Mouse (Mus musculus): Measurements from ENCODE around the gene Skp1a. TPM values are rescaled to one million over a fixed set of nuclear protein-coding genes. Genes with fewer than 3 reads are reported as not detected.

Skp1a gene
- polyA plus RNA-seq, 1 experiment from 2014 or later, result 966 TPM

GRCm38 (mm10) chr11:52230694-52231093 lies 1.1 kb upstream of the Skp1a start:
- 63% methylated on average over 5 of the region's 5 CpGs for WGBS
- H3K4me3 ChIP-seq, result peak overlapping the region; percentile 99
- H3K27ac ChIP-seq (replicated peaks), result peak overlapping the region; percentile 99

GRCm38 (mm10) chr11:52233043-52233653 lies 1.4 kb downstream of the Skp1a start:
- no peaks in the 10 kb centered on the region for H3K27me3 ChIP-seq (replicated peaks; ENCODE audit: low read depth, poor library complexity, severe bottlenecking)
- no peak for DNase-seq (ENCODE audit: low spot score)
- 33% methylated on average over 3 of the region's 3 CpGs for WGBS

More at GRCm38 (mm10) chr11:52230694-52231093, 1.1 kb upstream of the Skp1a start:
- DNase-seq (ENCODE audit: low spot score), result no peak
- Histone ChIP-seq H3K27me3 (replicated peaks; ENCODE audit: low read depth, poor library complexity, severe bottlenecking) (no peaks in the 10 kb centered on the region), H3K9me3 (no peaks in the 10 kb centered on the region), H3K4me1 (peaks cover 32% of the 10 kb centered on the region), H3K36me3 (replicated peaks) (peaks cover 10% of the 10 kb centered on the region)

GRCm38 (mm10) chr11:52233906-52234305 lies 2.1 kb downstream of the Skp1a start:
- Histone ChIP-seq H3K27me3 (replicated peaks; ENCODE audit: low read depth, poor library complexity, severe bottlenecking) (no peaks in the 10 kb centered on the region), H3K27ac (replicated peaks) (no peak overlapping the region), H3K4me3 (peak overlapping the region; percentile 99), H3K4me1 (peaks cover 26% of the 10 kb centered on the region), H3K9me3 (no peaks in the 10 kb centered on the region), H3K36me3 (replicated peaks) (peaks cover 42% of the 10 kb centered on the region)
- 93% methylated on average over 1 of the region's 1 CpGs for WGBS
- no peak for DNase-seq (ENCODE audit: low spot score)

More at GRCm38 (mm10) chr11:52233043-52233653, 1.4 kb downstream of the Skp1a start:
- peaks cover 26% of the 10 kb centered on the region for H3K4me1 ChIP-seq
- H3K4me3 ChIP-seq, result peak overlapping the region; percentile 99
- H3K36me3 ChIP-seq (replicated peaks), result peaks cover 35% of the 10 kb centered on the region
- H3K9me3 ChIP-seq, result no peaks in the 10 kb centered on the region
- no peak overlapping the region for H3K27ac ChIP-seq (replicated peaks)

DNA sequence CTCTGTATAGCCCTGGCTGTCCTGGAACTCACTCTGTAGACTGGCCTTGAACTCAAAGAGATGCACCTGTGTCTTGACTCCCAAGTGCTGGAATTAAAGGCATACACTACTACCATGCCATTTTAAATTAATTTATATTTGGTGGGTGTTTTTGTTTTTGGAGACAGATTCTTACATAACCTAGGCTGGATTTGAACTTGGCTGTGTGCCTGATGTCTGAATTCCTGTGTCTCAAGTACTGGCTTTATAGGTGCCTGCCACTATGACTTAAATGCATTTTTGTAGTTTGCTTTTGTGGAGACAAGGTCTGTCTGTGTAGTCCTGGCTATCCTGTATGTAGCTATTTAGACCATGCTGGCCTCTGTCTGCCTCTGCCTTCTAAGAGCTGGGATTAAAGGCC lies 2.7 kb downstream of the Skp1a start:
- Histone ChIP-seq H3K4me1 (peaks cover 26% of the 10 kb centered on the region), H3K27ac (replicated peaks) (no peak overlapping the region), H3K36me3 (replicated peaks) (peaks cover 48% of the 10 kb centered on the region), H3K9me3 (no peaks in the 10 kb centered on the region), H3K4me3 (no peak overlapping the region), H3K27me3 (replicated peaks; ENCODE audit: low read depth, poor library complexity, severe bottlenecking) (no peaks in the 10 kb centered on the region)
- DNase-seq (ENCODE audit: low spot score), result no peak

DNA sequence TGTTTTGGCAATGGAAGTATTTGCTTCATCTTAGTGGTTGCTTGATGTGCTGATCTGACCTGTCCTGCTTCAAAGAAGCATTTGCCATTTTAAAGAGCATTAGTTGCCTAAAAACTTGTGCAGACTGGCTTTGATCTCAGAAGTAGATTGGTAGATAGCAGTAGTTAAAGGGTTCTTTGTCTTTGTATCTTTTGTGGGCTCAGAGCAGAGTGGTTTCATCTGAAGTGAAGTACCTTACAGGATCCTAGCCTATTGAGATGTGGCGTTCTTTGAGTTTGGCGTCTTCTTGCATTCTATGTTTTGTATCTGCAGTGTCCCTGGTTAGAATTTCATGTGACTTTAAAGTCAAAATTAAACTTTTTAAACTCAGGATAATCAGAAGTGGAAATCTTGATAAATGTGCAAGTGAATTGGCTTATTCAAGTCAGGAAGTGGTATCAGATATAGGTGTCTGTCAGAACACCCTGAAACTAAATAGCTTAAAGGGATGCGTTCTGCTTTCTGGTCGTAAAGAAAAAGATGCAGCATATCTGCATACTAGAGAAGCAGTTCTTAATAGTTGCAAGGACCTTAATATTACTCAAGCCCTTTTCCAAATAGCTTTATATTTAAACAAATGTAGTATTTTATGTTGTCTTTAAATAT lies 9.2 kb downstream of the Skp1a start:
- Histone ChIP-seq H3K27me3 (replicated peaks; ENCODE audit: low read depth, poor library complexity, severe bottlenecking) (no peaks in the 10 kb centered on the region), H3K36me3 (replicated peaks) (peaks cover 96% of the 10 kb centered on the region), H3K9me3 (no peaks in the 10 kb centered on the region), H3K4me1 (no peaks in the 10 kb centered on the region), H3K27ac (replicated peaks) (no peak overlapping the region), H3K4me3 (no peak overlapping the region)
- WGBS, result 89% methylated on average over 4 of the region's 4 CpGs
- no peak for DNase-seq (ENCODE audit: low spot score)

DNA sequence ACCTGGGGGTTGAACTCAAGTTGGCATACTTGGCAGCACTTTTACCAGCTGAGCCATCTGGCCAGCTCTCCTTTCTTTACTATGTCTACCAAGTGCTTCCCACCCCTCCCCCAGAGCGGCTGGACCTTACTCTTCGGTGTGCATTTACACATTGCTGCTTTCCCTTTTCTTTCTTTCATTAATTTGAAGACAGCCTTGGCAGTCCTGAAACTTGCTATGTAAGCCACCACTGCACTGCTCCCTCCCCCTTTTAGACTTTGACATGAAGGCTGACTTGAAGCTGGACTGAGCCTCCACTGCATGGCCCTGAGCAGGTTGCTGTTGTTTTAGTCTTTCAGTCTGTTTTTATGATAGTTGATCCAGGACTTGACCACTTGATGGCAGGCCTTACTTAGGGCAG lies 17.7 kb downstream of the Skp1a start:
- DNase-seq (ENCODE audit: low spot score), result no peak
- H3K4me1 ChIP-seq, result no peaks in the 10 kb centered on the region
- no peaks in the 10 kb centered on the region for H3K27me3 ChIP-seq (replicated peaks; ENCODE audit: low read depth, poor library complexity, severe bottlenecking)

DNA sequence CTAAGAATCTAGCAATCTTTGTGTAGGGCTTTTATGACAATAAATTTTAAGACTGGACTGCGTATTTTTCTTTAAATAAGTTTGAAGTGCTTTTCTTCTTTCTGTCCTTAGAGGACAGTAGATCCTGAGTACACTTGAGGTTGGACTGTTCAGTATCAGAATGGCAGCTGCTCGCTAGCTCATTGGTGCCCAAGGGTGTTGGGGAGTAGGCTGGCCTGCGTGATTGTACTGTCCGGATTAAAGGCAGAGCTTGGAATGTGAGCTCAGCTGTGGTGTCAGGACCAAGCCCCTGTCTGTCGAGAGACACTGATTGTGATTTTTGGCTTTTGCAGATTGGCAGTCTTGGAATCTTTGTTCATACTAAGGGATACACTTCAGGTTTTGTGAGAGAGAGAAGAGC lies 20.0 kb downstream of the Skp1a start:
- no peak overlapping the region for H3K4me3 ChIP-seq
- no peak overlapping the region for H3K27ac ChIP-seq (replicated peaks)
- no peaks in the 10 kb centered on the region for H3K9me3 ChIP-seq
- DNase-seq (ENCODE audit: low spot score), result no peak
- H3K27me3 ChIP-seq (replicated peaks; ENCODE audit: low read depth, poor library complexity, severe bottlenecking), result no peaks in the 10 kb centered on the region
- peaks cover 60% of the 10 kb centered on the region for H3K36me3 ChIP-seq (replicated peaks)
- 79% methylated on average over 5 of the region's 5 CpGs for WGBS
- H3K4me1 ChIP-seq, result no peaks in the 10 kb centered on the region

More for the DNA sequence above, 17.7 kb downstream of the Skp1a start:
- peaks cover 66% of the 10 kb centered on the region for H3K36me3 ChIP-seq (replicated peaks)
- no peaks in the 10 kb centered on the region for H3K9me3 ChIP-seq
- no peak overlapping the region for H3K4me3 ChIP-seq
- no peak overlapping the region for H3K27ac ChIP-seq (replicated peaks)
- WGBS, result 92% methylated on average over 2 of the region's 2 CpGs

GRCm38 (mm10) chr11:52252692-52253091 lies 20.9 kb downstream of the Skp1a start:
- Histone ChIP-seq H3K27ac (replicated peaks) (no peak overlapping the region), H3K36me3 (replicated peaks) (peaks cover 60% of the 10 kb centered on the region), H3K4me1 (0 out of 2 replicates have a peak, but pooled peaks cover under 1% of the 10 kb centered on the region), H3K9me3 (no peaks in the 10 kb centered on the region), H3K27me3 (replicated peaks; ENCODE audit: low read depth, poor library complexity, severe bottlenecking) (no peaks in the 10 kb centered on the region), H3K4me3 (no peak overlapping the region)
- WGBS, result 78% methylated on average over 1 of the region's 1 CpGs
- no peak for DNase-seq (ENCODE audit: low spot score)

- Histone ChIP-seq H3K4me1 (peaks cover 12% of the 10 kb centered on the region; the same call in 1 of the 2 replicates), H3K36me3 (replicated peaks) (peaks cover 57% of the 10 kb centered on the region), H3K27ac (replicated peaks) (no peak overlapping the region), H3K9me3 (no peaks in the 10 kb centered on the region), H3K4me3 (no peak overlapping the region), H3K27me3 (replicated peaks; ENCODE audit: low read depth, poor library complexity, severe bottlenecking) (no peaks in the 10 kb centered on the region)
- 71% methylated on average over 11 of the region's 11 CpGs for whole genome bisulfite sequencing
- peak; percentile 67 for DNase-seq (ENCODE audit: low spot score)
Measured at GRCm38 (mm10) chr11:52253674-52254375, 22.0 kb downstream of the Skp1a start.

GRCm38 (mm10) chr11:52255077-52255476 lies 23.3 kb downstream of the Skp1a start:
- DNase-seq (ENCODE audit: low spot score), result no peak
- Histone ChIP-seq H3K9me3 (no peaks in the 10 kb centered on the region), H3K27me3 (replicated peaks; ENCODE audit: low read depth, poor library complexity, severe bottlenecking) (no peaks in the 10 kb centered on the region), H3K4me1 (peaks cover 12% of the 10 kb centered on the region; the same call in 1 of the 2 replicates), H3K36me3 (replicated peaks) (peaks cover 58% of the 10 kb centered on the region), H3K27ac (replicated peaks) (no peak overlapping the region), H3K4me3 (no peak overlapping the region)
- 89% methylated on average over 8 of the region's 8 CpGs for WGBS

DNA sequence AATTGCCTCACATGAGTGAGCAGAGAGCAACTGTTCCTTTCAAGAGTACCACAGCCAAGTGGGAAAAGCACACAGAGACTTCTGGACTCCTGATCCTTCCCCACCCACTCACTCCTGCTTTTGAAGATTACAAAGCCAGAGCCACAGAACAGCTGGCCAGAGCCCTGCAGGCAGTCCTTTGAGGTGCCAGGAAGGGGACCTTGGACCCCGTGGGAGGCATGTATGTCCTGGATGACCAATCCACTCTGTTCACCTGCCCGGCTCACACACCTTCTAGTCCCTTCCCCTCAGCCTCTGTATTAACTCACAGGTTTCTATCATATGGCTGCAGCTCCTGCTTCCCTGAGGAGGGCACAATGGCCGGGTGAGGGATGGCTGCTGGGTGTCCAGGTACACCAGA lies 25.6 kb downstream of the Skp1a start:
- H3K27ac ChIP-seq (replicated peaks), result no peak overlapping the region
- H3K4me3 ChIP-seq, result no peak overlapping the region
- no peaks in the 10 kb centered on the region for H3K27me3 ChIP-seq (replicated peaks; ENCODE audit: low read depth, poor library complexity, severe bottlenecking)
- no peak for DNase-seq (ENCODE audit: low spot score)
- peaks cover 15% of the 10 kb centered on the region; the same call in 1 of the 2 replicates for H3K4me1 ChIP-seq
- peaks cover 53% of the 10 kb centered on the region for H3K36me3 ChIP-seq (replicated peaks)
- H3K9me3 ChIP-seq, result no peaks in the 10 kb centered on the region
- WGBS, result 87% methylated on average over 3 of the region's 3 CpGs

DNA sequence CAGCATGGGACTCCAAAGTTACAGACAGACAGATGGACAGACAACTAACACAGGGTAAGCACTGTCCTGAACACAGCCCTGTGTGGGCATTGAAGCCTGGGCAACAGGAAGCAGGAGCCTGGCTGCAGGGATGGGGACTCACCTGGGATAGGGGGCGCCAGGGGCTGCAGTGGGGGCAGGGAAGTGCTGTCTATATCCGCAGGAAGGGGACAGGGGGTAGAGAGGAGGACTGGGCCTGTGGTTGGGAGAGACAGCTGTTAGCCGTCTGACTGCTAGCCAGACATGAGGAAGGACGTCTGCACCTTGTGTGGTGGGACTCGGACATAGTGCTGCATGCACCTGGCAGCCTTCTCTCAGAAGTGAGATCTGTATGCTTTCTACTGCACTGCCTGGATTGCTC lies 26.9 kb downstream of the Skp1a start:
- Histone ChIP-seq H3K9me3 (no peaks in the 10 kb centered on the region), H3K4me3 (no peak overlapping the region), H3K36me3 (replicated peaks) (peaks cover 57% of the 10 kb centered on the region), H3K4me1 (peaks cover 15% of the 10 kb centered on the region), H3K27me3 (replicated peaks; ENCODE audit: low read depth, poor library complexity, severe bottlenecking) (no peaks in the 10 kb centered on the region), H3K27ac (replicated peaks) (no peak overlapping the region)
- no peak for DNase-seq (ENCODE audit: low spot score)
- 63% methylated on average over 5 of the region's 5 CpGs for WGBS

DNA sequence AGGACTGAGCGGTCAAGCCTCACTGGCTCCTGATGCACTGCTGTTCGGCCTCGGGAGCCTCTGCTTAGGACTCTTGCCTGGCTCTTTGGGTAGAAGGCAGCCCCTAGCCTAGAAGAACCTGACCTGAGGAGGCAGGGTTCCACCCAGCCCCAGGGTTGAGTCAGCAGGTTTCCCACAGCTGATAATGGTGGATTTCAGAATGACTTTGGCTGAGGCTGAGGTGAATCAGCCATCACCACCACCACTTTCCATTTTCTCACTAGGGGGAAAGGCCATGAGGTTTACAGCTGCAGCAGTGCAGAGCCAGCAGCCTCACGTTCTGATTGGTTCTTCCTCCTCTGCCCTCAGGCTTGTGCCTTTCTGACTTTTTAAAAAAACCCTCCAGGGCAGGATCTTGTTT lies 29.1 kb downstream of the Skp1a start:
- Histone ChIP-seq H3K27me3 (replicated peaks; ENCODE audit: low read depth, poor library complexity, severe bottlenecking) (no peaks in the 10 kb centered on the region), H3K9me3 (no peaks in the 10 kb centered on the region), H3K4me3 (no peak overlapping the region), H3K27ac (replicated peaks) (no peak overlapping the region), H3K36me3 (replicated peaks) (peaks cover 48% of the 10 kb centered on the region), H3K4me1 (peaks cover 30% of the 10 kb centered on the region)
- no peak for DNase-seq (ENCODE audit: low spot score)
- WGBS, result 67% methylated on average over 4 of the region's 4 CpGs
